Mouse (Mus musculus) erythroid progenitor cell, adult 5-6 weeks (primary cell): ENCODE data around the gene Adam3. TPM values are rescaled to one million over a fixed set of nuclear protein-coding genes. Genes with fewer than 3 reads are reported as not detected.

Experiments used
- ATAC-seq: replicated peaks from 2 replicates; pipeline ENCODE4 v1.8.0; 2016; ENCODE audit warnings: moderate number of reproducible peaks, mild to moderate bottlenecking, moderate TSS enrichment, inconsistent platforms; ENCODE audit not compliant: poor library complexity, low FRiP score, severe bottlenecking
- total RNA-seq, 2 experiments: library from RNA; stranded (forward) in 1 of 2; stranded (reverse) in 1 of 2; fragments of 150-400 nt in 1 of 2; fragments of 186-747, 209-891 nt in 1 of 2; gene quantifications; 2 replicates each; pipeline versions ENCODE4 v1.2.3 to v1.2.4; 2015 to 2017; ENCODE audit warnings: low replicate concordance in 2 of 2

Gene Adam3
- total RNA-seq (2015; ENCODE audit: low replicate concordance) (not detected in 2 replicates), total RNA-seq (2017; ENCODE audit: low replicate concordance) (not detected in 2 replicates)

DNA sequence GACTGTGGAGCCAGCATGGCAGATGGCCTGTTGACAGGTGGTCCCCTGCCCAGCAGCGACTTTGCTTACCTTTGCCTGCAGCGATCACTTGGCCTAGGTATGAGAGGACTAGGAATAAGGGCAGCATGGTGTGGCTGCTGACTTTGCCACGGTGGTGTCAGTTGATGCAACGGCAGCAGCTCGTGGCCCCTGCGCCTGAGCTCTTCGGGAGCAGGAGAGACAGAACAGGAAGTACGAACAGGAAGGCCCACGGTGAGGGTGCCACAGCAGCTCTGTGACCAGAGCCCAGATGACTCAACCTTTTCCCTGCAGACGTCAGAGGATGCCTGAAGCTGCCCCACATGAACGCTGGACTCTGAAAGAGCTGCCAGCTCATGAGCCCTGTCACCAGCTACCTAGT, at the start of gene Adam3:
Adam3 (minus strand) TSS at position 223 of the 400 bp plus-strand sequence.
- ATAC-seq, result no peak

DNA sequence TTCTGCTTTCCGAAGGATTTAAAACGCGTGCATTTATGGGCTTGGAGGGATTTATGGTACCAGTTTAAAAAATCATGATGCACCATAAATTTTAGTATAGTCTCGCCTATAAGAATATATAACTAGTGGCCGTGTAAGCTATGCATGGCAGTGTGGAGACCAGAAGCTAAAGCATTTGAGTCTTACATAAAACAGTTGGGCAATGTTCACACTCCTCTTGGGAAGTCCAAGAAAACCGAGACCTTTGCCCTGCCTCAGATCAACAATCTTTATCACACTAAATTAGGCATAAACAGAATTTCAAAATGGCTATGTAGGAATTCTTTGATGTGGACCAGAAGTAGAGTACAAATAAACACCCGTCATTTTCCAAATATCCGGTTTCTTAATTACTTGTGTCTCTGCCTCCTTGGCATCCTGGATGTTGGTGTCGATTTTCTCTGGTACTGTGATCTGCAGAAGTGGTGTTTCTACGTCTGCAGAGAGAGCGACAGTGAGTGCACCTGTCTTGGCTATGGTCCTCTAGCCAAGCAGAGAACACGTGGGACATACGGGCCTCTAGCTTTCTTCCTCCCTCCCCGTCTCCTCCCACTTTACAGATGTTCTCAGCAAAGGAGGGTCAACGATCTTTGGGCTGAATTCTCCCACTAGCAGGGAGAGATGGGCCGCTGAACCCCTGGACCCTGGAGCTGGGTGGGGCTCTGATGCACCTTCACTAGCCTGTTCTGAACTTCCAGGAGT, 596 bp downstream of the Adam3 start:
- no peak for ATAC-seq

Other genes with a start within 250 kb of the Adam3 start
- gene Adam5, start 98.5 kb upstream of the Adam3 start, total RNA-seq (2015; ENCODE audit: low replicate concordance), result not detected in 2 replicates
- gene Adam5, start 98.5 kb upstream of the Adam3 start, total RNA-seq (2017; ENCODE audit: low replicate concordance), result not detected in 2 replicates